Mouse (Mus musculus) megakaryocyte-erythroid progenitor cell, adult 5-6 weeks (primary cell): ENCODE data around the gene Zbtb4. TPM values are rescaled to one million over a fixed set of nuclear protein-coding genes. Genes with fewer than 3 reads are reported as not detected.

Source experiments
- ATAC-seq: replicated peaks from 2 replicates; pipeline ENCODE4 v1.8.0; 2016; ENCODE audit warnings: mild to moderate bottlenecking, inconsistent platforms; ENCODE audit not compliant: severe bottlenecking, poor library complexity, low FRiP score, low TSS enrichment
- total RNA-seq, 2 experiments: library from RNA; stranded (forward) in 1 of 2; stranded (reverse) in 1 of 2; fragments of 200-1000, 215-1000 nt in 1 of 2; fragments of >200 nt in 1 of 2; fragmentation: Nextera tagmentation in 1 of 2; gene quantifications; 2 replicates each; pipeline ENCODE4 v1.2.3; 2014 to 2017

Gene Zbtb4
- total RNA-seq, 2 experiments from 2014 or later, result 1.1 to 2.8 TPM

- ATAC-seq, result no peak
These were observed 56.4 kb downstream of the Zbtb4 start, which contains the start of gene Spem1 for GRCm38 (mm10) chr11:69822080-69822479. Gene Spem1 (minus strand): TSS chr11:69822180.

DNA sequence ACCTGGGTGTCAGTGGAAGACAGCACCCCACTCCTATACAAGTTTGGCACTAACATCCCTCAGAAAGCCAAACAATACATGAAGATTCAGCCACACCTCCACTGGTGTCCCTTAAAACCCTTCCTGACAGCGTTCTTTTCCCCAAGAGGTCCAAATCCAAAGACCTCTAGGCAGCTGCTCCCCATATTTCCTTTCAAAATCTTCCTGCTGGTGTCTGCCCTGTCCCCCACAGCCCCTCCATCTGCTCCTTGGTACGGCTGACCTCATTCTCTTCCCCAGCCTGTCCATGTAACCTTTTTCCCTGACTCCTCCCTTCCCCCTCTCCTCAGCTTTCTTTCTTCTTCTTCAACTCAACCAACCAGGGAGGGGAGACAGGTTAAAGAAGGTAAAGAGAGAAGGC, 57.7 kb downstream of the Zbtb4 start:
- no peak for ATAC-seq

- no peak for ATAC-seq
These were observed 63.1 kb downstream of the Zbtb4 start for GRCm38 (mm10) chr11:69828832-69829231.

DNA sequence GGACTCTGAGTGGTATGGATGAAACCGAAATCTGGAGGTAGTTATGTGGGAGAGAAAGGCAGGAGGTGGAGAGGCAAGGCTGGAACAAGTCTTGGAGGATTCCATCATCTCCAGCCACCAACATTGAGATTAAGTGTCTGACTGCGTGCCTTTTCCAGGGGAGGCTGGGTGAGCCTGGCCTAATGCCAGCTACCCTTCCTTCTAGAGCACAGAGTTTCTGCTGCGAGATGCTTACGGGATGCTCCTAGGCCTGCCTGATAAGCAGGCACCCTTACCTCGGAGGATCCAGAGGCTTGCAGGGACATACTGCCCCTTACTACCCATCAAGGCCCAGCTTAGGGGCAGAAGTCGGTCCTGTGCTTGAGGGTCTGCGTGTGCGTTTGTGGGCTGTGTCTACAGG, 67.8 kb downstream of the Zbtb4 start:
- 0 out of 2 replicates have a peak, but pooled peaks have one; percentile 16 for ATAC-seq

Other genes with a start within 250 kb of the Zbtb4 start
Only the 30 nearest of the 44 such genes appear.
- not detected in 2 replicates for gene Shbg, start 148.0 kb upstream of the Zbtb4 start, total RNA-seq (2014; fragmentation: Nextera tagmentation)
- not detected in 2 replicates for gene Shbg, start 148.0 kb upstream of the Zbtb4 start, total RNA-seq (2017)
- gene Sat2, start 143.9 kb upstream of the Zbtb4 start, total RNA-seq (2014; fragmentation: Nextera tagmentation), result not detected in 2 replicates
- not detected in 2 replicates for gene Sat2, start 143.9 kb upstream of the Zbtb4 start, total RNA-seq (2017)
- gene Fxr2, start 132.9 kb upstream of the Zbtb4 start, total RNA-seq (2014; fragmentation: Nextera tagmentation), result 67.4 and 83.1 TPM in 2 replicates
- 36.4 and 45.6 TPM in 2 replicates for gene Fxr2, start 132.9 kb upstream of the Zbtb4 start, total RNA-seq (2017)
- 0.45 TPM in 1 of 2 replicates, not detected in the other for gene Sox15, start 110.6 kb upstream of the Zbtb4 start, total RNA-seq (2014; fragmentation: Nextera tagmentation)
- not detected in 2 replicates for gene Sox15, start 110.6 kb upstream of the Zbtb4 start, total RNA-seq (2017)
- gene Mpdu1, start 103.3 kb upstream of the Zbtb4 start, total RNA-seq (2014; fragmentation: Nextera tagmentation), result 47.6 and 58.3 TPM in 2 replicates
- gene Mpdu1, start 103.3 kb upstream of the Zbtb4 start, total RNA-seq (2017), result 40.6 and 41.1 TPM in 2 replicates
- 5.1 and 6.3 TPM in 2 replicates for gene Cd68, start 99.8 kb upstream of the Zbtb4 start, total RNA-seq (2014; fragmentation: Nextera tagmentation)
- 3.4 and 6.5 TPM in 2 replicates for gene Cd68, start 99.8 kb upstream of the Zbtb4 start, total RNA-seq (2017)
- 918 and 983 TPM in 2 replicates for gene Eif4a1, start 93.5 kb upstream of the Zbtb4 start, total RNA-seq (2014; fragmentation: Nextera tagmentation)
- gene Eif4a1, start 93.5 kb upstream of the Zbtb4 start, total RNA-seq (2017), result 973 and 1,155 TPM in 2 replicates
- 96.1 and 117 TPM in 2 replicates for gene Senp3, start 83.8 kb upstream of the Zbtb4 start, total RNA-seq (2014; fragmentation: Nextera tagmentation)
- gene Senp3, start 83.8 kb upstream of the Zbtb4 start, total RNA-seq (2017), result 98.4 and 120 TPM in 2 replicates
- 5.0 and 6.5 TPM in 2 replicates for gene Tnfsf13, start 80.1 kb upstream of the Zbtb4 start, total RNA-seq (2014; fragmentation: Nextera tagmentation)
- 11.7 and 23.0 TPM in 2 replicates for gene Tnfsf13, start 80.1 kb upstream of the Zbtb4 start, total RNA-seq (2017)
- 4.7 TPM in 1 of 2 replicates, not detected in the other for gene Tnfsf12, start 70.1 kb upstream of the Zbtb4 start, total RNA-seq (2014; fragmentation: Nextera tagmentation)
- 0.47 TPM in 1 of 2 replicates, not detected in the other for gene Tnfsf12, start 70.1 kb upstream of the Zbtb4 start, total RNA-seq (2017)
- 0.20 TPM in 1 of 2 replicates, not detected in the other for gene Tnfsfm13, start 69.8 kb upstream of the Zbtb4 start, total RNA-seq (2014; fragmentation: Nextera tagmentation)
- gene Tnfsfm13, start 69.8 kb upstream of the Zbtb4 start, total RNA-seq (2017), result 0.80 and 1.4 TPM in 2 replicates
- 106 TPM in 2 replicates for gene Polr2a, start 7.3 kb upstream of the Zbtb4 start, total RNA-seq (2014; fragmentation: Nextera tagmentation)
- gene Polr2a, start 7.3 kb upstream of the Zbtb4 start, total RNA-seq (2017), result 11.9 and 26.6 TPM in 2 replicates
- gene Slc35g3, start 3.9 kb upstream of the Zbtb4 start, total RNA-seq (2014; fragmentation: Nextera tagmentation), result not detected in 2 replicates
- gene Slc35g3, start 3.9 kb upstream of the Zbtb4 start, total RNA-seq (2017), result not detected in 2 replicates
- gene Chrnb1, start 30.0 kb downstream of the Zbtb4 start, total RNA-seq (2014; fragmentation: Nextera tagmentation), result 2.3 TPM in 1 of 2 replicates, not detected in the other
- 0.28 and 1.9 TPM in 2 replicates for gene Chrnb1, start 30.0 kb downstream of the Zbtb4 start, total RNA-seq (2017)
- 0.57 and 0.63 TPM in 2 replicates for gene Fgf11, start 35.9 kb downstream of the Zbtb4 start, total RNA-seq (2014; fragmentation: Nextera tagmentation)
- 2.3 TPM in 1 of 2 replicates, not detected in the other for gene Fgf11, start 35.9 kb downstream of the Zbtb4 start, total RNA-seq (2017)
- gene Tmem102, start 39.7 kb downstream of the Zbtb4 start, total RNA-seq (2014; fragmentation: Nextera tagmentation), result not detected in 2 replicates
- gene Tmem102, start 39.7 kb downstream of the Zbtb4 start, total RNA-seq (2017), result not detected in 2 replicates
- gene Gm39566, start 49.4 kb downstream of the Zbtb4 start, total RNA-seq (2014; fragmentation: Nextera tagmentation), result not detected in 2 replicates
- not detected in 2 replicates for gene Gm39566, start 49.4 kb downstream of the Zbtb4 start, total RNA-seq (2017)
- not detected in 2 replicates for gene Spem2, start 52.6 kb downstream of the Zbtb4 start, total RNA-seq (2014; fragmentation: Nextera tagmentation)
- not detected in 2 replicates for gene Spem2, start 52.6 kb downstream of the Zbtb4 start, total RNA-seq (2017)
- not detected in 2 replicates for gene Spem1, start 56.3 kb downstream of the Zbtb4 start, total RNA-seq (2014; fragmentation: Nextera tagmentation)
- gene Spem1, start 56.3 kb downstream of the Zbtb4 start, total RNA-seq (2017), result not detected in 2 replicates
- gene Nlgn2, start 71.9 kb downstream of the Zbtb4 start, total RNA-seq (2014; fragmentation: Nextera tagmentation), result 7.9 and 8.3 TPM in 2 replicates
- 2.9 and 3.8 TPM in 2 replicates for gene Nlgn2, start 71.9 kb downstream of the Zbtb4 start, total RNA-seq (2017)
- gene Tmem256, start 72.6 kb downstream of the Zbtb4 start, total RNA-seq (2014; fragmentation: Nextera tagmentation), result 166 and 210 TPM in 2 replicates
- gene Tmem256, start 72.6 kb downstream of the Zbtb4 start, total RNA-seq (2017), result 64.8 and 66.7 TPM in 2 replicates
- 54.7 and 61.3 TPM in 2 replicates for gene Plscr3, start 80.5 kb downstream of the Zbtb4 start, total RNA-seq (2014; fragmentation: Nextera tagmentation)
- 14.5 and 14.8 TPM in 2 replicates for gene Plscr3, start 80.5 kb downstream of the Zbtb4 start, total RNA-seq (2017)
- gene Tnk1, start 92.8 kb downstream of the Zbtb4 start, total RNA-seq (2014; fragmentation: Nextera tagmentation), result 0.48 TPM in 1 of 2 replicates, not detected in the other
- 0.34 TPM in 1 of 2 replicates, not detected in the other for gene Tnk1, start 92.8 kb downstream of the Zbtb4 start, total RNA-seq (2017)
- gene Tmem95, start 112.1 kb downstream of the Zbtb4 start, total RNA-seq (2014; fragmentation: Nextera tagmentation), result not detected in 2 replicates
- not detected in 2 replicates for gene Tmem95, start 112.1 kb downstream of the Zbtb4 start, total RNA-seq (2017)
- 0.54 and 0.79 TPM in 2 replicates for gene Kctd11, start 115.5 kb downstream of the Zbtb4 start, total RNA-seq (2014; fragmentation: Nextera tagmentation)
- gene Kctd11, start 115.5 kb downstream of the Zbtb4 start, total RNA-seq (2017), result 1.3 TPM in 1 of 2 replicates, not detected in the other
- gene Acap1, start 129.6 kb downstream of the Zbtb4 start, total RNA-seq (2014; fragmentation: Nextera tagmentation), result 52.7 and 59.4 TPM in 2 replicates
- gene Acap1, start 129.6 kb downstream of the Zbtb4 start, total RNA-seq (2017), result 40.3 and 55.2 TPM in 2 replicates
- gene 2810408A11Rik, start 135.1 kb downstream of the Zbtb4 start, total RNA-seq (2014; fragmentation: Nextera tagmentation), result 2.4 and 4.0 TPM in 2 replicates
- gene 2810408A11Rik, start 135.1 kb downstream of the Zbtb4 start, total RNA-seq (2017), result 3.4 and 4.1 TPM in 2 replicates
- 31.7 and 51.2 TPM in 2 replicates for gene Neurl4, start 135.2 kb downstream of the Zbtb4 start, total RNA-seq (2014; fragmentation: Nextera tagmentation)
- 27.9 and 64.3 TPM in 2 replicates for gene Neurl4, start 135.2 kb downstream of the Zbtb4 start, total RNA-seq (2017)
- 155 and 190 TPM in 2 replicates for gene Gps2, start 148.0 kb downstream of the Zbtb4 start, total RNA-seq (2014; fragmentation: Nextera tagmentation)
- gene Gps2, start 148.0 kb downstream of the Zbtb4 start, total RNA-seq (2017), result 53.7 and 106 TPM in 2 replicates
- gene Eif5a, start 156.0 kb downstream of the Zbtb4 start, total RNA-seq (2014; fragmentation: Nextera tagmentation), result 1,285 and 1,514 TPM in 2 replicates
- gene Eif5a, start 156.0 kb downstream of the Zbtb4 start, total RNA-seq (2017), result 1,032 and 1,474 TPM in 2 replicates